Mouse (Mus musculus) embryonic facial prominence, embryonic 14.5 days (tissue): ENCODE data around the gene Sox8. TPM values are rescaled to one million over a fixed set of nuclear protein-coding genes. Genes with fewer than 3 reads are reported as not detected.

ENCODE experiments used
- ATAC-seq: fragments of 200-750 bp; cut with Nextera tagmentation; 2 replicates; pipeline ENCODE4 v1.8.0; 2017; ENCODE audit warnings: low read depth, moderate number of reproducible peaks, moderate TSS enrichment
- DNase-seq: peaks from one replicate; pipeline ENCODE4 v3.0.0-alpha.2; 2015; ENCODE audit warnings: low spot score
- H3K27ac ChIP-seq: fragments of 300-500 bp; sonication (generic); replicated peaks from 2 replicates; pipeline ENCODE4 v1.5.1; 2014; ENCODE audit warnings: low read depth, mild to moderate bottlenecking, low read length, moderate library complexity
- H3K27me3 ChIP-seq: fragments of 300-500 bp; sonication (generic); replicated peaks from 2 replicates; pipeline ENCODE4 v1.6.1; 2014; ENCODE audit warnings: low read length; ENCODE audit not compliant: control insufficient read depth, insufficient read depth
- H3K36me3 ChIP-seq: fragments of 300-500 bp; sonication (generic); 2 replicates; pipeline ENCODE4 v1.6.1; 2014; ENCODE audit warnings: low read length, mixed read lengths; ENCODE audit not compliant: control insufficient read depth, insufficient read depth
- H3K4me1 ChIP-seq: fragments of 300-500 bp; sonication (generic); 2 replicates; pipeline ENCODE4 v1.6.1; 2014; ENCODE audit warnings: antibody characterized with exemption, low read length; ENCODE audit not compliant: control insufficient read depth, insufficient read depth
- H3K4me2 ChIP-seq: fragments of 300-500 bp; sonication (generic); 2 replicates; pipeline ENCODE4 v1.6.1; 2014; ENCODE audit warnings: low read depth, mild to moderate bottlenecking, low read length, moderate library complexity, mixed read lengths
- H3K4me3 ChIP-seq: fragments of 300-500 bp; sonication (generic); 2 replicates; pipeline ENCODE4 v1.5.1; 2014; ENCODE audit warnings: low read depth, mild to moderate bottlenecking, low read length
- H3K9ac ChIP-seq: fragments of 300-500 bp; sonication (generic); 2 replicates; pipeline ENCODE4 v1.6.1; 2014; ENCODE audit warnings: low read depth, mild to moderate bottlenecking, low read length, moderate library complexity, mixed read lengths
- H3K9me3 ChIP-seq: fragments of 300-500 bp; sonication (generic); 2 replicates; pipeline ENCODE4 v1.6.1; 2016; ENCODE audit warnings: low read length; ENCODE audit not compliant: control insufficient read depth
- WGBS: fragments of 180-500 bp; shearing (Covaris S2); extraction: QIAGEN DNeasy Blood & Tissue Kit; methylation state at CpG from one replicate; pipeline ENCODE4 v1.1.7; 2014; 5-methylcytosine and 5-hydroxymethylcytosine counted together
- polyA plus RNA-seq: library from polyadenylated mRNA; unstranded; fragments of >200 nt; fragmentation: Nextera tagmentation; extraction: Ambion mirVana; gene quantifications from 2 replicates; pipeline ENCODE4 v1.2.1, GENCODE M21; 2014

The Sox8 gene
- polyA plus RNA-seq, 1 experiment from 2014 or later = 15.8 TPM

GRCm38 (mm10) chr17:25576034-25576433, 5.5 kb upstream of the Sox8 start:
- Histone ChIP-seq H3K4me3 (no peak overlapping the region), H3K36me3 (no peaks in the 10 kb centered on the region), H3K27ac (no peak overlapping the region), H3K4me1 (peaks cover 11% of the 10 kb centered on the region), H3K9ac (no peak overlapping the region), H3K4me2 (no peak overlapping the region), H3K9me3 (no peaks in the 10 kb centered on the region), H3K27me3 (no peaks in the 10 kb centered on the region)
- DNase-seq (peak; percentile 68), ATAC-seq (no peak)
- 50% methylated on average over 2 of the region's 2 CpGs for WGBS

GRCm38 (mm10) chr17:25575208-25575971, 4.9 kb upstream of the Sox8 start:
- Histone ChIP-seq H3K4me2 (no peak overlapping the region), H3K27me3 (peaks cover 1% of the 10 kb centered on the region), H3K9ac (no peak overlapping the region), H3K27ac (no peak overlapping the region), H3K4me3 (no peak overlapping the region), H3K4me1 (peaks cover 13% of the 10 kb centered on the region), H3K36me3 (no peaks in the 10 kb centered on the region), H3K9me3 (no peaks in the 10 kb centered on the region)
- DNase-seq = peak; percentile 81
- 60% methylated on average over 12 of the region's 12 CpGs for WGBS
- peak; percentile 27; the same call in 1 of the 2 replicates for ATAC-seq

GRCm38 (mm10) chr17:25571453-25571820, 951 bp upstream of the Sox8 start:
- Histone ChIP-seq H3K27ac (no peak overlapping the region), H3K36me3 (0 out of 2 replicates have a peak, but pooled peaks cover 6% of the 10 kb centered on the region), H3K4me2 (peak overlapping the region; percentile 99), H3K27me3 (peaks cover 19% of the 10 kb centered on the region), H3K9me3 (no peaks in the 10 kb centered on the region), H3K4me1 (peaks cover 24% of the 10 kb centered on the region), H3K9ac (peak overlapping the region; percentile 70), H3K4me3 (peak overlapping the region; percentile 60)
- ATAC-seq (no peak), DNase-seq (no peak)
- 2% methylated on average over 7 of the region's 8 CpGs for WGBS

- ATAC-seq = 0 out of 2 replicates have a peak, but pooled peaks have one; percentile 5
- Histone ChIP-seq H3K27me3 (peaks cover 19% of the 10 kb centered on the region), H3K9me3 (no peaks in the 10 kb centered on the region)
Observed at GRCm38 (mm10) chr17:25569833-25570647, 446 bp downstream of the Sox8 start.

GRCm38 (mm10) chr17:25568880-25569279, 1.6 kb downstream of the Sox8 start:
- Histone ChIP-seq H3K27me3 (peaks cover 19% of the 10 kb centered on the region), H3K4me1 (peaks cover 28% of the 10 kb centered on the region), H3K27ac (no peak overlapping the region), H3K9ac (peak overlapping the region; percentile 70), H3K4me2 (peak overlapping the region; percentile 99), H3K36me3 (0 out of 2 replicates have a peak, but pooled peaks cover 6% of the 10 kb centered on the region), H3K9me3 (no peaks in the 10 kb centered on the region), H3K4me3 (peak overlapping the region; percentile 60)
- DNase-seq (no peak), ATAC-seq (no peak)
- 65% methylated on average over 11 of the region's 11 CpGs for WGBS

More at GRCm38 (mm10) chr17:25569833-25570647, 446 bp downstream of the Sox8 start:
- 0 out of 2 replicates have a peak, but pooled peaks cover 6% of the 10 kb centered on the region for H3K36me3 ChIP-seq
- H3K4me1 ChIP-seq = peaks cover 28% of the 10 kb centered on the region
- peak overlapping the region; percentile 60 for H3K4me3 ChIP-seq
- 3% methylated on average over 25 of the region's 54 CpGs for WGBS
- no peak for DNase-seq
- no peak overlapping the region for H3K27ac ChIP-seq
- H3K9ac ChIP-seq = peak overlapping the region; percentile 70
- H3K4me2 ChIP-seq = peak overlapping the region; percentile 99

GRCm38 (mm10) chr17:25568206-25568605, 2.3 kb downstream of the Sox8 start:
- Histone ChIP-seq H3K36me3 (0 out of 2 replicates have a peak, but pooled peaks cover 6% of the 10 kb centered on the region), H3K27ac (no peak overlapping the region), H3K9me3 (no peaks in the 10 kb centered on the region), H3K4me1 (peaks cover 28% of the 10 kb centered on the region), H3K4me2 (peak overlapping the region; percentile 99), H3K4me3 (peak overlapping the region; percentile 60), H3K9ac (no peak overlapping the region), H3K27me3 (peaks cover 19% of the 10 kb centered on the region)
- ATAC-seq (peak; percentile 11; the same call in 1 of the 2 replicates), DNase-seq (peak; percentile 50)
- WGBS = 34% methylated on average over 10 of the region's 10 CpGs

GRCm38 (mm10) chr17:25567745-25568144, 2.7 kb downstream of the Sox8 start:
- ATAC-seq (no peak), DNase-seq (peak; percentile 48)
- peaks cover 19% of the 10 kb centered on the region for H3K27me3 ChIP-seq
- 21% methylated on average over 14 of the region's 14 CpGs for WGBS
- no peaks in the 10 kb centered on the region for H3K9me3 ChIP-seq
- H3K27ac ChIP-seq = no peak overlapping the region
- 0 out of 2 replicates have a peak, but pooled peaks cover 6% of the 10 kb centered on the region for H3K36me3 ChIP-seq
- H3K9ac ChIP-seq = no peak overlapping the region
- peaks cover 28% of the 10 kb centered on the region for H3K4me1 ChIP-seq
- H3K4me2 ChIP-seq = peak overlapping the region; percentile 99
- 0 out of 2 replicates have a peak overlapping the region, but pooled peaks have one; percentile 60 for H3K4me3 ChIP-seq

GRCm38 (mm10) chr17:25567261-25567660, 3.2 kb downstream of the Sox8 start:
- Histone ChIP-seq H3K4me1 (peaks cover 28% of the 10 kb centered on the region), H3K4me2 (peak overlapping the region; percentile 99; the same call in 1 of the 2 replicates), H3K9ac (no peak overlapping the region), H3K9me3 (no peaks in the 10 kb centered on the region), H3K27ac (no peak overlapping the region), H3K36me3 (0 out of 2 replicates have a peak, but pooled peaks cover 6% of the 10 kb centered on the region), H3K27me3 (peaks cover 19% of the 10 kb centered on the region), H3K4me3 (no peak overlapping the region)
- 78% methylated on average over 12 of the region's 13 CpGs for WGBS
- DNase-seq (no peak), ATAC-seq (no peak)
